Mouse (Mus musculus) embryonic fibroblast, embryonic 13.5 days (primary cell): Measurements from ENCODE around the gene Ciapin1. TPM values are rescaled to one million over a fixed set of nuclear protein-coding genes. Genes with fewer than 3 reads are reported as not detected.

Experiments used
- H3K27ac ChIP-seq: 2 replicates; pipeline ENCODE4 v1.5.1; 2012; ENCODE audit warnings: low read length, control low read depth, inconsistent platforms; ENCODE audit not compliant: insufficient read depth
- H3K4me1 ChIP-seq: 2 replicates; pipeline ENCODE4 v1.6.1; 2011; ENCODE audit warnings: low read length; ENCODE audit not compliant: control insufficient read depth, insufficient read depth
- H3K4me3 ChIP-seq: 2 replicates; pipeline ENCODE4 v1.5.1; 2011; ENCODE audit warnings: mild to moderate bottlenecking, control low read depth, low read length; ENCODE audit not compliant: insufficient read depth
- CTCF ChIP-seq: IDR thresholded peaks from 2 replicates; pipeline ENCODE4 v1.5.1; 2011; ENCODE audit warnings: mild to moderate bottlenecking, control low read depth, low read length, moderate library complexity, borderline replicate concordance; ENCODE audit not compliant: insufficient read depth
- POLR2A ChIP-seq: IDR thresholded peaks from 2 replicates; pipeline ENCODE4 v1.6.1; 2011; ENCODE audit warnings: low read depth, mild to moderate bottlenecking, control low read depth, low read length, moderate library complexity
- polyA plus RNA-seq: library from polyadenylated mRNA; stranded (reverse); fragments of >200 nt; gene quantifications from 2 replicates; pipeline ENCODE4 v1.2.4, GENCODE M21; 2011; ENCODE audit warnings: low read depth; ENCODE audit not compliant: missing spikeins, insufficient read length

Ciapin1 gene
- polyA plus RNA-seq, 1 experiment = 35.3 TPM

- Histone ChIP-seq H3K4me3 (no peak overlapping the region), H3K4me1 (peaks cover 13% of the 10 kb centered on the region), H3K27ac (no peak overlapping the region)
- no peak for TF ChIP-seq CTCF
- TF ChIP-seq POLR2A = no peak
These were observed 57.5 kb downstream of the Ciapin1 start for GRCm38 (mm10) chr8:94780491-94781154.

- TF ChIP-seq POLR2A (no peak), CTCF (no peak)
- Histone ChIP-seq H3K27ac (no peak overlapping the region), H3K4me1 (peaks cover 13% of the 10 kb centered on the region), H3K4me3 (no peak overlapping the region)
These were observed 58.4 kb downstream of the Ciapin1 start for GRCm38 (mm10) chr8:94779534-94780294.

- no peak overlapping the region for H3K27ac ChIP-seq
These were observed 59.1 kb downstream of the Ciapin1 start for GRCm38 (mm10) chr8:94778895-94779533.

GRCm38 (mm10) chr8:94778473-94778872, 59.7 kb downstream of the Ciapin1 start:
- no peak for TF ChIP-seq CTCF
- TF ChIP-seq POLR2A = no peak
- Histone ChIP-seq H3K4me1 (peaks cover 12% of the 10 kb centered on the region), H3K4me3 (no peak overlapping the region), H3K27ac (no peak overlapping the region)

More at GRCm38 (mm10) chr8:94778895-94779533, 59.1 kb downstream of the Ciapin1 start:
- TF ChIP-seq CTCF (no peak), POLR2A (no peak)
- Histone ChIP-seq H3K4me3 (no peak overlapping the region), H3K4me1 (peaks cover 10% of the 10 kb centered on the region)

- no peak overlapping the region for H3K27ac ChIP-seq
- TF ChIP-seq CTCF (no peak), POLR2A (no peak)
- H3K4me1 ChIP-seq = peaks cover 12% of the 10 kb centered on the region
- no peak overlapping the region for H3K4me3 ChIP-seq
These were observed 60.1 kb downstream of the Ciapin1 start for GRCm38 (mm10) chr8:94778036-94778435.

- Histone ChIP-seq H3K27ac (no peak overlapping the region), H3K4me1 (peaks cover 17% of the 10 kb centered on the region), H3K4me3 (no peak overlapping the region)
- TF ChIP-seq CTCF = no peak
- TF ChIP-seq POLR2A = no peak
These were observed 61.8 kb downstream of the Ciapin1 start for GRCm38 (mm10) chr8:94776346-94776745.

- H3K4me3 ChIP-seq = no peak overlapping the region
- no peak for TF ChIP-seq POLR2A
- TF ChIP-seq CTCF = no peak
- H3K4me1 ChIP-seq = peaks cover 17% of the 10 kb centered on the region
- no peak overlapping the region for H3K27ac ChIP-seq
These were observed 63.6 kb downstream of the Ciapin1 start for GRCm38 (mm10) chr8:94774601-94775000.

GRCm38 (mm10) chr8:94773700-94774171, 64.4 kb downstream of the Ciapin1 start:
- no peak overlapping the region for H3K27ac ChIP-seq
- no peak for TF ChIP-seq POLR2A
- no peak for TF ChIP-seq CTCF
- H3K4me1 ChIP-seq = peaks cover 16% of the 10 kb centered on the region
- H3K4me3 ChIP-seq = no peak overlapping the region

- Histone ChIP-seq H3K27ac (no peak overlapping the region), H3K4me3 (peak overlapping the region; percentile 59; the same call in 1 of the 2 replicates)
- no peak for TF ChIP-seq POLR2A
These were observed 65.1 kb downstream of the Ciapin1 start for GRCm38 (mm10) chr8:94773048-94773447.

More at GRCm38 (mm10) chr8:94773048-94773447, 65.1 kb downstream of the Ciapin1 start:
- H3K4me1 ChIP-seq = peaks cover 12% of the 10 kb centered on the region
